Mouse (Mus musculus): ENCODE results near the gene Gfra1.
A peak's percentile ranks its signal among the peaks of the same experiment; 100 is the strongest.

Gene Gfra1

GRCm38 (mm10) chr19:58393121-58393520, 62.6 kb downstream of the Gfra1 start:
- DNase-seq (ENCODE audit: low read depth): no peak

- DNase-seq (ENCODE audit: low read depth): no peak
Measured at GRCm38 (mm10) chr19:58391796-58392195, 63.9 kb downstream of the Gfra1 start.

GRCm38 (mm10) chr19:58389466-58389865, 66.2 kb downstream of the Gfra1 start:
- no peak for DNase-seq (ENCODE audit: low read depth)

- no peak for DNase-seq (ENCODE audit: low read depth)
Measured at GRCm38 (mm10) chr19:58388851-58389447, 66.8 kb downstream of the Gfra1 start.

GRCm38 (mm10) chr19:58383273-58383672, 72.4 kb downstream of the Gfra1 start:
- DNase-seq (ENCODE audit: low read depth): no peak

- no peak for DNase-seq (ENCODE audit: low read depth)
Measured at GRCm38 (mm10) chr19:58382535-58382934, 73.2 kb downstream of the Gfra1 start.

- DNase-seq (ENCODE audit: low read depth): peak; percentile 2
Measured at GRCm38 (mm10) chr19:58377969-58378368, 77.7 kb downstream of the Gfra1 start.

GRCm38 (mm10) chr19:58376675-58377102, 79.0 kb downstream of the Gfra1 start:
- DNase-seq (ENCODE audit: low read depth): peak; percentile 16

GRCm38 (mm10) chr19:58374648-58375047, 81.1 kb downstream of the Gfra1 start:
- DNase-seq (ENCODE audit: low read depth): no peak

- no peak for DNase-seq (ENCODE audit: low read depth)
Measured at GRCm38 (mm10) chr19:58374155-58374554, 81.6 kb downstream of the Gfra1 start.

- no peak for DNase-seq (ENCODE audit: low read depth)
Measured at GRCm38 (mm10) chr19:58368513-58368912, 87.2 kb downstream of the Gfra1 start.

GRCm38 (mm10) chr19:58364688-58365087, 91.0 kb downstream of the Gfra1 start:
- no peak for DNase-seq (ENCODE audit: low read depth)

GRCm38 (mm10) chr19:58360982-58361381, 94.7 kb downstream of the Gfra1 start:
- no peak for DNase-seq (ENCODE audit: low read depth)

- peak; percentile 11 for DNase-seq (ENCODE audit: low read depth)
Measured at GRCm38 (mm10) chr19:58358063-58358462, 97.6 kb downstream of the Gfra1 start.

- DNase-seq (ENCODE audit: low read depth): no peak
Measured at GRCm38 (mm10) chr19:58353953-58354352, 101.8 kb downstream of the Gfra1 start.

GRCm38 (mm10) chr19:58353260-58353870, 102.3 kb downstream of the Gfra1 start:
- DNase-seq (ENCODE audit: low read depth): no peak

GRCm38 (mm10) chr19:58349890-58350408, 105.8 kb downstream of the Gfra1 start:
- no peak for DNase-seq (ENCODE audit: low read depth)

GRCm38 (mm10) chr19:58345137-58345536, 110.6 kb downstream of the Gfra1 start:
- DNase-seq (ENCODE audit: low read depth): no peak

GRCm38 (mm10) chr19:58341351-58341750, 114.4 kb downstream of the Gfra1 start:
- DNase-seq (ENCODE audit: low read depth): no peak

- DNase-seq (ENCODE audit: low read depth): no peak
Measured at GRCm38 (mm10) chr19:58340221-58340620, 115.5 kb downstream of the Gfra1 start.

- DNase-seq (ENCODE audit: low read depth): no peak
Measured at GRCm38 (mm10) chr19:58336802-58337201, 118.9 kb downstream of the Gfra1 start.

- DNase-seq (ENCODE audit: low read depth): no peak
Measured at GRCm38 (mm10) chr19:58335585-58336530, 119.9 kb downstream of the Gfra1 start.

GRCm38 (mm10) chr19:58329305-58329704, 126.4 kb downstream of the Gfra1 start:
- DNase-seq (ENCODE audit: low read depth): no peak
